Mouse (Mus musculus): Measurements from ENCODE around the gene Exosc7.

GRCm38 (mm10) chr9:123148430-123148829, 35.4 kb downstream of the Exosc7 start:
- TF ChIP-seq ZC3H11A (IDR thresholded peaks at IDR 0.05; ENCODE audit: borderline replicate concordance, low read depth, low read length) (no peak), MAFK (IDR thresholded peaks at IDR 0.05; ENCODE audit: insufficient read depth, low read depth, low read length) (no peak), ZNF384 (IDR thresholded peaks at IDR 0.05; ENCODE audit: low read depth, low read length) (no peak), HCFC1 (IDR thresholded peaks at IDR 0.05; ENCODE audit: borderline replicate concordance, insufficient read depth, low read length) (no peak), CHD2 (IDR thresholded peaks at IDR 0.05; ENCODE audit: low read depth, low read length) (no peak)

All from ES-E14 (cell line).